Mouse (Mus musculus) MN1 (cell line): ENCODE data around the gene Rps6.

Source experiments
- DNase-seq: peaks from one replicate; pipeline ENCODE4 v3.0.0-alpha.2; 2016; ENCODE audit warnings: low spot score

The Rps6 gene

DNA sequence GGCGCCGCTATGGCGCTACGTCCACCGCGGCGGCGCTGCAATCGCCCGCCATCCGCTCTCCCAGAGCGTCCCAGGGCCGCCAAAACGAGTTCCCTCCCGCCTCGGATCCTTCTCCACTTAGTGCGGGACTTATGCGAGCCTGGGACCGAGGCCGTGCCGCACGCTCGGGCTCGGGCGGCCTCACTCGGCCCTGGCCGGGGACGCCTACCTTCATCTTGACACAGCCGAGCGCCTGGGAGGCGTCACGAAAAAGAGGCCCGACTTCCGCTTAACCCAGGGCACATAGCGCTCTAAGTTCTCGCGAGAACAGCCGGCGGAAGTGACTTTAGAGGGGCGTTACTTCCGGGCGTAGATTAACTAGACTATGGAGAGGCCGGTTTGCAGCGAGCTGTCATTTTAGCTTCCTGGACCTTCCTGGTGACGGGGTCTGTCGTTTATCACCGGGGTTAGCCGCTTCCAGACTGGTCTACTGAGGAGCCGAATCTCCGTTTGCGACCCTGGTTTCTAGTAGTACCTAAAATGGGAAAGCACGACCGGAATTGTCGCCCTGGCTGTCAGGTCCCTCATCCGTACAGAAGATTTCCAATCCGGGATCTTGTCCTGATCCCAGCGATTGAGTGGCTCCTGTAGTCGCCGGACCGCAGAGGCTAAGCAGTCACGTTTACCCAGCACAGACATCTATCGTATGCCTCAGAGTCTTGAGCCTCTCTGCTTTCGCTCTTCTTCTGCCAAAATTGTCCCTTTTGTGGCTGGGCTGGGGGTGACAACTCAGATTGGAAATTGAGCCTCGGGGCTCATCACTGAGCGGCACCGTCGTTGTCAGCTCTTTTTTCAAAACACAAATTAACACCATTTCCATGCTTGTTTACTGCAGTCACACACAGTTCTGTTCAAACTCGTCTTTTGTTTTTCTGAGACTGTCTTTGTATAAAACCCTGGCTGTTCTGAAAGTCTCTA, at the start of gene Rps6:
Rps6 (minus strand) TSS at position 300 of the 957 bp plus-strand sequence.
- DNase-seq = peak; percentile 96

DNA sequence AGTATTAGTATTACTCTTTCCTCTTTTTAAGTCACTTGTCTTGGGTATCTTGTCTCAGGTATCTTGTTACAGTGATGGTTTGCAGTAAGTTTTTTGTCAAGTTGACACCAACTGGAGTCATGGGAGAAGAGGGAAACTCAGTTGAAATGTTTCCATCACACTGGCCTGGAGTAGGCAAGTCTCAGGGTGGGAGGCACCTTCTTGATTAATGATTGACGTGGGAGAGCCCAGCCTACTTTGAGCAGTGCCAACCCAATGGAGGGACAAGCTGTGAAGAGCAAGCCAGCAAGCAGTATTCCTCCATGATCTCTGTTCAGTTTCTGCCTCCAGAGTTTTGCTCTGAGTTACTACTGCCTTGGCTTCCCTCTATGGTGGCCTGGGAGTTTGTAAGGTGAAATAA, 48.7 kb upstream of the Rps6 start:
- no peak for DNase-seq

DNA sequence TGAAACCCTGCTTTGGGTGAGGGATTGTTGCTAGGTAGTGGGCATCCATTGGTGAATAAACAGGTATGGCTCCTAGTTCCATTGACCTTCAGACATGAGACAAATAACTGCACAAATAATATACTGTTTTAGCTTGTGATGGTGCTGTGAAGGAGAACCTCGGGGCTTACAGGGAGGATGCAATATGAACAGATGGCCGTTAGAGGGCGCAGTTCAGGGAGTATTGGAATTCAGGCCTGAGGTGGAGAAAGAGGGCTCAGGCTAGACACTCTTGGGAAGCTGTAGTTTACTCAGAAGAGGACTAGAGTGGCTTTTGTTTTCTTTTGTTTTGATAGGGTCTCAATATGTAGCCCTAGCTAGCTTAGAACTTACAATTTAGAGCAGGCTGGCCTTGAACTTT, 47.8 kb upstream of the Rps6 start:
- no peak for DNase-seq

DNA sequence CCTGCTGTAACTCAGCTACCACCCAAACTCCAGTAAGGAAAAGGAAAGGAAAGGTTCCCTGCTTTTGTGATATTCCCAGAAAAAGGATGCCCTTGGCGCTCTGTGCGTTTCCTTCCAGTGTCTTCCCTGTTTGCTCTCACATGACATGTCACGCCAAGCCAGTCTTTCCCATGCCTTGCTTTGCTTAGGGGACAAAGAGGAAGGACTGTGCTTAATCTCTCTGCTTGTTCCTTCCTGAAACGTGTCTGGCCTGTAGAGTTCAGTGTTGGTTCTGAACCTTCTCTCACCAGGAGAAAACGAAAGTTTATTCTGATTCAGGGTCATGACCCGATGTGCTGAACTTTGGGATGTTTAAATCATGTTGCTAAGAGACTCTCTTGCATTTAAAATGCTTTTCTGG, 45.1 kb upstream of the Rps6 start:
- DNase-seq = no peak

DNA sequence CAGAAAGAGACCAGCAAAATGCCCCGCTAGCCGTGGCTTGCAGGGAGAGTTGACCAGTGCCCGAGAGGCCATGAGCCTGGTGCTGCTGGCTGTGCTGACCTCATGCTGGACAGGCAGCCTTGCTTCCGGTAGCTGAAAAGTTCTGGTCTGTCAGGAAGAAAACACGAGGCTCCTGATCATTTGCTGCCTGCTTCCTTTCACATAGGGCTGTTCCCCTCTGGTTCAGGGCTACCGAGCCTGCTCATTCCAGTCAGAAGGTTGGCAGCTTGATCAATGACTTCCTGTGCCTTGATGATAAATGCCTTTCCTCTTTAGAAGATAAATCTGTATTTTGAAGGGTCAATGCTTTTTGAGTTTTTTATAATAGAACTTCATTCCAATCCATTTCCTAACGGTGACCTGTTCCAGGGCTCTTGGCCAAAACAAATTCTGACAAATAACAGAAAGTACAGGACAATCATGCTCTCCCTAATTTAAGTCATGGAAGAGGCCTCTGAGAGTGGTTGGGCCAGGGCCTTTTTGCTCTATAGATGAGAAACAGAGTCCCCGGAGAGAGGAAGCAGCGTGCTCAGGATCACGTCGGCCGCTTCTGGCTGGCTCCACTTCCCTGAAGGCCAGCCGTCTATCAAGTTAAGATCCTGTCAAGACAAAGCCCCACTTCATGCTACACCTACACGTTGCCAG, 41.7 kb upstream of the Rps6 start:
- no peak for DNase-seq

DNA sequence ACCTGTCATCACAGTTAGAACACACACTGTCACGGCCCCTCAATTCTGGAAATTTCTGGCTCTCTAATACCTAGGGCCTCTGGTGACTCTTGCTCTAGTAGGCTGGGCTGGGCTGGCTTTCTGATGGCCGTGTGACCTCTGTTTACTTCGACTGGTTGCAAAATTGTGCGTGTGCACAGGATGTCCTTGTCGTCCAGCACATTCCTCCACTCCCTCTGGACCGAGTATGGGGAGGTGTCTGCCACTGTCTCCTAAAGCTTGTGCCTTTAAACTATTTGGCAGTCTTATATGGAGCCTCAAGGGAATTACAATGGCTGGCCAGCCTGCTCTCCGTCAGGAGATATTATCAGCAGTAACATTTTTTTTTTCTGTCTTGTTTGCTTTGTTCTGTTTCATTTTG, 40.2 kb upstream of the Rps6 start:
- peak; percentile 10 for DNase-seq

DNA sequence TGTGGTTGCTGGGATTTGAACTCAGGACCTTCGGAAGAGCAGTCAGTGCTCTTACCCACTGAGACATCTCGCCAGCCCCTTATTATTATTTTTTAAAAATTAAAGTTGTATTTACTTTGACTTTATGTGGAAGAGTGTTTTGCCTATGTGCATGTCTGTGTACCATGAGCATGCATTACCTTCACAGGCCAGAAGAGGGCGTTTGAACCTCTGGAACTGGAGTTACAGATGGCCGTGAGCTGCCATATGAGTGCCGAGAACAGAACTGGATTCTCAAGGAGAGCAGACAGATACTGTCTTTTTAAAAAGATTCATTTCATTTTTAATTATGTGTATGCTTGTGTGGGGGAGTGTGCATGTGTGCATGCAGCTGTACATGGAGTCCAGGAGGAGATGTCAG, 30.7 kb upstream of the Rps6 start:
- no peak for DNase-seq

DNA sequence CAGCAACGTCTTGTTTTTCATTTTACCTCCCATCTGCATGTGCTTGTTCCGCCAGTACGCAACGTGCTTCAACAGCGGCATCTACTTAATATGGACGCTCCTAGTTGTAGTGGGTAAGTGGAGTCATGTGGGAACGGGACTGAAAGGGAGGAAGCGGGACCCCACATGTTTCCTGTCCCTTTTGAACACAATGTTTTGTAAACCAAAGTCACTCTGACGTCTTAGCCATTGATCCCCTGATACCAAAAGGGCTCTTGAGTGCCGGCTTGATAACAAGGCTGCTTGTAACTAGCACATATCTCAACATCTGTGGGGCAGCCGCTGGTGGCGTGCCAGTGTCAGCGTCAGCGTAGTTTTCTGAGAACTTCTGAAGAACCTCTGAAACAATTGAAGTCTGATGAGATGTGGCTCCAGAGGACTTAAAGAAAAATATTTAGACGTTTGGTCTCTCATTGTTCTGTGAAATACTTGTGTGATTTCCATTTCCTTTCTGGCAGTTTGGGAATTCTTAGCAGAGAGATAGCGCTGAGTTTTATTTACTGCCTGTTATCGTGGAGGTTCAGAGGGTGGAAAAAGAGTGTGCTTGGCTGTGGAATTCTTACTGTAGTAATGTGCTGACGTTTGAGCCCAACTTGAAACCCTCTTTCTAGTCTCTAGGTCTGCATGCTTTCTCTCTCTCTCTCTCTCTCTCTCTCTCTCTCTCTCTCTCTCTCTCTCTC, 29.1 kb upstream of the Rps6 start:
- DNase-seq = no peak

DNA sequence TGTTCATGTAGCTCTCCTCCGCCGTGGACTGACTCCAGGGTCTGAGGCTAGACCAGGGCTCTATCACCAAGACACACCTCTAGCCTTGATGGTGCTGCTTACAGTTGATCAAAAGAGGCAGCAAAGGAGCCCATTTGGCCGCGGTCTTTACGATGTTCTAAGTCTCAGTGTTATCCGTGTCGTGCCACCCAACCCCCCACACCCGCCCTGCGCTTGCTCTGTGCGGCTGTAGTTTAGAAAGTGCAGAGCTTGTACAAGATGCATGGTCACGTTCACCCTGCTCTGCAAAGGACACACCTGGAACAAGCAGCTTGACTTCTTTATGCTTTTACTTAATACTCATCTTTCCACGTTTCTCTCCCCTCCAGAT, 28.6 kb upstream of the Rps6 start:
- DNase-seq = no peak

DNA sequence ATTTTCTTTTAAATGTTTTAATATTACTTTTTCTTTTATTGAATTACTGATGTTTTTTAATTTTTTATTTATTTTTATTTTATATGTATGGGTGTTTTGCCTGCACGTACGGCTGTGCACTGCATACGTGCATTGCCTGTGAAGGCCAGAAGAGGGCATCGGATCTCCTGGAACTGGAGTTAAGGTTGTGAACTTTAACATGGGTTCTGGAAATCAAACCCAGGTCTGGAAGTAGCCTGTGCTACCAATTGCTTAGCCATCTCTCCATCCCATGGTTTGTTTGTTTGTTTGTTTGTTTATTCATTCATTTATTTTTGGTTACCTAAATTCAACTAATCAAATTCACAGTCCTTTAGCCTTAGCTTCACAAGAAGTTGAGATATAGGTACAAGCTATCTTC, 27.7 kb upstream of the Rps6 start:
- DNase-seq = no peak

DNA sequence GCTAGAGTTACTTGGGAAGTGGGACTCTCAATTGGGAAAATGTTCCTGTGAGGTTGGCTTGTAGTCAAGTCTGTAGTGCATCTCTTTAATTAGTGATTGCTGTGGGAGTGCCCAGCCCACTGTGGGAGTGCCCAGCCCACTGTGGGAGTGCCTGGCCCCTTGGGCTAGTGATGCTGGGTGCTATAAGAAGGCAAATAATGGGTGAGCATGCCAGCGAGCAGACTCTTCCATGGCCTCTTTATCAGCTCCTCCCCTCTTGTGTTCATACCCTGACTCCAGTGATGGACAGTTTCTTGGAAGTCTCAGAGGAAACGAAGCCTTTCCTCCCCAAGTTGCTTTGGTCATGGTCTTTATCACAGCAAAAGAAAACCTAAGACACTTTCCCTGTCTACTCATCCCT, 25.2 kb upstream of the Rps6 start:
- no peak for DNase-seq

DNA sequence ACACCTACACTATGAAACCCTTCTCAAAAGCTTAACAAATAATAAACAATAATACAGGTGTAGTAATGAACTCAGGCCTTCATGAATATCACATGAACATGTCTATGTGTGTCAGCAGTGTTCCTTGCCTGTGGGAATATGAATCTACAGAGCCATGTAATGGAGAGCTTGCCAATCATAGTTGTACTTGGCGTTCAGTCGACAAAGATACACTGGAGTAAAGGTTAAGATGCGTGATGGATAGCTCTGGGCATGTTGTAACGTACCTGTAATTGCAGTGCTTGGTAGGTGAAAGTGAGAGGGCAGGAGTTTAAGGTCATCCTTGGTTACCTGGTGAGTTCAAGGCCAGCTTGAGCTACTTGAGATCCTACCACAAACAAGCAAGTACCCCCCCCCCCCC, 24.0 kb upstream of the Rps6 start:
- DNase-seq = no peak

DNA sequence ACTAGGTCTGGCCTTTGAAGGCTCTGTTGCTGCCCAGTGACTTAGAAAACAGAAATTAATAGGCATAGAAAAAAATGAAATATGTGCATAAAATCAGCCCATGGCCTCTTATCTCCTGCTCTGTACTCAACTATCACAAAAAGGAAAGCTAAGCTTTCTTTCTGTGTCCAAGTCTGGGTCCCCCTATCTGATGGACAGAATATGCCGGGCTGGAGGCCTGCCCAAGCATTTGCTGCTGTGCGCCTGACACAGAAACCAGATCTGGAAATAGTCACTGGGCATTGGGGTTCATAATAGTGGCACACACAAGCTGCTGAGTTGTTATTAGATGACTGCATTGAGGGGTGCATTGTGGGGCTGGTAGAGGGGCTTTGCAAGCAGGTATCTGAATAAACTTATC, 22.3 kb upstream of the Rps6 start:
- DNase-seq = no peak

DNA sequence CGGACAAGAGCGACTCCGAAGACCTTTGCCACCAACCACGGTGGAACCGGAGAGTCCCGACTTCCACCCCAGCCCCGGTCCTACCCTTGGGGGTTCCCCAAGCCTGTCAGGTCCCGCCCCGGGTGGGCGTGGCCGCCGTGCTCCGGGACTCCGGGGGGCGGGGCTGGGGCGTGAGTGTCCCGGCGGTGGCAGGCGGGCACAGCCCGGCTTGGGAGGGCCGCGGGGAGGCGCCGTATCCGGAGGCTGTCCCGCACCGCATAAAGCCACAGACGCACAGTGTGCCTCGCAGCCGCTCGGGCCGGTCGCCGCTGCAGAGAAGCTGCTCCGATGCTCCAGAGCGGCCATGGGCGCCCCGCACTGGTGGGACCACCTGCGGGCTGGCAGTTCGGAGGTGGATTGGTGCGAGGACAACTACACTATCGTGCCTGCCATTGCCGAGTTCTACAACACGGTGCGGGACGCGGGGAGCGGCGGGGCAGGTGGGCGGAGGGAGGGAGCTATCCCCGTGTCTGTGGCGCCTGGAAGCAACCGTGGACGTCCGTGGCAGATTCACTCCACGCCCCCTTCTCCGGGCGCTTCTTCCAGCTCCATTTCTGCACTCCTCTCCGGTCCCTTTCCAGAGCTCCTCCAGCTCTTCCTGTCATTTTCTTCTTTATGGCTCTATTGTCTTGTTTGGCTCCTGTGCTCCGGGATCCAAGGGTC, 17.1 kb upstream of the Rps6 start, which contains the start of gene Acer2:
Acer2 (plus strand) TSS at position 251 of the 702 bp plus-strand sequence.
- peak; percentile 38 for DNase-seq

DNA sequence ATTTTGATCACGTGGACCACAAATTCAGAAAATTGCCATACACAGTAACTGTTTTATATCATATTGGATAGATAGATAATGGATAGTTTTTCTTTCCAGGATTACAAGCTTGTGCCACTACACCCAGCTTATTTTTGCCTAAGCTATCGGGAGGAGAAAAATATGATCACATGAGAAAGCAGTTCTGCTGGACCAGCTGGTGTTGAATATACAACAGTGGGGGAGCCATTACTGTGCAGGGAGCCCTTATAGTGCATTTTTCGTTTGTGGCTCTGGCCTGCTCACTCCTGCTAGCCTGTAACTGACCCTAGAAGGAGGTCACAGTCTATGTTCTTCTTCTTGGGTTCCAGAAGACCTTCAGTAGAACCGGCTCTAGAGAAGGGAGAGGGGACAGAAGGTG, 15.9 kb upstream of the Rps6 start:
- DNase-seq = no peak

DNA sequence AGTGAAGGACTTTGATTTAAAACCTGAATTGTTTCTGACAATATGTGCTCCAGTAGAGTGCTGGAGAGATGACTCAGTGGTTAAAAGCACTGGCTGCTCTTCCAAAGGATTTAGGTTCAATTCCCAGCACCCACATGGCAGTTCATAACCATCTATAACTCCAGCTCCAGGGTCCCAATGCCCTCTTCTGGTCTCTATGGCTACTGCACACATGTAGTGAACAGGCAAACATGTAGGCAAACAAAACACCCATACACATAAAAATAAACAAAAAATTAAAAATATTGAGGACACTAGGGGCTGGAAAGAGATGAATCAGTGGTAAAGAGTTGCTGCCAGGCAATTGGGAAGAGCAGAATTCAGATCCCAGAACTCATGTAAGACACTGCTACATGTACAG, 14.8 kb upstream of the Rps6 start:
- DNase-seq = no peak

DNA sequence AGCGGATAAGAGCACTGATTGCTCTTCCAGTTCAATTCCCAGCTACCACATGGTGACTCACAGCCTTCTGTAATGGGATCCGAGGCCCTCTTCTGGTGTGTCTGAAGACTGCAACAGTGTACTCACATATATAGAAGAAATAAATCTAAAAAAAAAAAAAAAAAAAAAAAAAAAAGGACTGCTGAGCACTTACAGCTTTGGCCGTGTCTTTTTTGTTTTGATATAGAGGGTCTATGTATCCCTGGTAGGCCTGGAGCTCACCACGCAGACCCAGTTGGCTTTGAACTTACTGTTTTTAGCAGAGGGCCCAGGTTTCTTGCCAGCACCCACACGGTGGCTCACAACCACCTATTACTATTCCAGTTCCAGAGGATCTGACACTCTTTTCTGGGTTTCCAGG, 6.9 kb upstream of the Rps6 start:
- no peak for DNase-seq

DNA sequence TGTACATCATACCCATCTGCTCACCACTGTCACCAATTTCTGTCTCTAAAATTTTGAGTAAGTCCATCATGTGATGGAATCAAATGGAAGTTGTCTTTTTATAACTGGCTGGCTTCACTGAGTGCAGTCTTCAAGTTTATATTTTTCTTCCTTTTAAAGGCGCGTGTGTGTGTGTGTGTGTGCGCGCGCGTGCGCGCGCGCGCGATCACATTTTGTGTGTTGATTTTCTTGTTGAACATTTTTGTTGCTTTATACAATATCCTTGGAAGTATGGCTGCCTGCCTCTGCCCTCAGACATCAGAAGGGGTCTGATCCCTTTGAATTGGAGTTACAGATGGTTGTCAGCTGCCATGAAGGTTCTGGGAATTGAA, 843 bp upstream of the Rps6 start:
- no peak for DNase-seq

DNA sequence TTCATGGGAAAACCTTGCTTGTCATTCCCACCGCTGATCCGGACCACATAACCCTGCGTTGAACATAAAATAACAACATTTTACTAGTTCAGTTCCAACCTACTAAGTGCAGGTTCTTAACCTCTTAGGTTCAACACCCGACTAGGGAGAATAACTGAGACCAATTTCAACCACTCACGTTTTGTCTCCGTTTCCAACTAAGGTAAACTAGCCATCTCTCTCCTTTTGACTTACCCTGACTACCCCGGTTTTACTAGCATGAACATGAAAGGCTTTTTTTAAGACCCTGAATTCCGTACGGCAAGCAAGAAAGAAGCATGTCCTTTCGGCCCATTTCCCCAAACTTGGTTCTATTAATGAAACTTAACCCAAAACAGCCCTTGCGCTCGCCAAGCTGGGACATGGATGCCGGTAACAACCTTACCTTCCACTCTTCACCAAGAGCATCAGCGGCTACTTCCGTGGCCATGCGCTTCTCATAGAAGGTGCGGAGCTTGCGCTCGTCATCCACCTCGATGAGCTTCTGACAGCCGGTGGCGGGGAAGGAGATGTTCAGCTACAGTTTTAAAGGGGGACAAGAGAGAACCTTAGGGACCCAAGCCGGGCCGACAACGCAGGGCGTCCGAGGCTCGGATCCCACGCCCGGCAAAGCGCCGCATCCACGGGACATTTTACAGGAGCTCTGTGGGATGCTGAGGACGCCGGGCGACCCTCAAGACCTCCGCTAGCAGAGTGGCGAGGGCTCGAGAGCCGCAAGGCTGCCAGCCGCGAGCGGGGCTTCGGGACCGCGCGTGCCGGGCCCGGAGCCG, 704 bp downstream of the Rps6 start:
- DNase-seq = no peak

DNA sequence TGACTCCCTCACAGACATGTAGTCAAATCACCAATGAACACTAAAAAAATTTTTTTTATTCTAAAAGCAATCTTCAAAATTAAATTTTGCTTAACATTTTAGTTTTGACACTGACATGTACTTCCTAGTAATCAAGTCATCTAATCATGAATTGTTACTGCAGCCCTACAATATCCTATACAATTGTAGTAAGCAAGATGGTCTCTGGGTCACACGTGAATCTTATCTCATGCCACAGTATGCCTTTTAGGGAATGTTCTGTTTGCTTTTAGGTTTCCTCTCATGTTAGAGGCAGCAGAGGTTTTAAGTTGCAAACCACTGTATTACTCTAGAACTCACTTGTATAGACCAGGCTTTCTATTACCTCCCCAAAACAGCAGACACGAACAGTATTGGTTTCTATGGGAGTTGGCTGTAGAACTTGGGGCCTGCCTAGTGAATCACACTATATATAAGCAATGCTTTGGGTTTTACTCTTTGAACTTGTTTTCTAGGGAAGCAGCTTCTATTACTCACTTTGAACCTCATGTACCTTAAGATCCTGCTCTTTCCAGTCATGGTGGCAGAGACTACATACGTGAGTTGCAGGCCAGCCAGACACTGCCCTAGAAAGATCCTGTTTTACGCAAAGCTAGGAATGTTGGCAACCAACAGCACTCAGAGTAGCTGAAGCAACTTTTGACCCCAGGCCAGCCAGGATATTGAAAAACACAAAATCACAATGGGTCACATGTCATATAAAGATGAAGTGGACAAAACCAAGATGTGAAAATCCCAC, 4.2 kb downstream of the Rps6 start:
- no peak for DNase-seq

DNA sequence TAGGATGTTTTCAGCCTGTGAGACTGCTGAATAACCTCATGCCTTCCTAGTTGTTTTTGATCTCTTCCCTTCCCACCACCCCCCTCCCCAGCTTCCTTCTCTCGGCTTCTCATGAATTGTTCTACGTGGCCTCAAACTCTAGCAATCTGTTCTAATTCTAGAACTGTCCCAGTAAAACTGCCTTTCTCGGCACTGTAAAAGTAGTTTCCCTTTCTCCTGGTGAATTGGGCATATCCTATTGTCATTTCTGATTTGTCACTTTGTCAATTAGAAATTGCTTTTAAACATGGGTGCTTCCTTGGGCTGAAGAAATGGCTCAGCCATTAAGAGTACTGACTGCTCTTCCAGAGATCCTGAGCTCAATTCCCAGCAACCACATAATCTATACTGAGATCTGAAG, 5.2 kb downstream of the Rps6 start:
- DNase-seq = no peak
